Mouse (Mus musculus) kidney, postnatal 0 days (tissue): ENCODE measurements around the gene Armc5. TPM values are rescaled to one million over a fixed set of nuclear protein-coding genes. Genes with fewer than 3 reads are reported as not detected.

Experiments
- ATAC-seq: fragments of 200-750 bp; cut with Nextera tagmentation; replicated peaks from 2 replicates; pipeline ENCODE4 v1.8.0; 2017; ENCODE audit warnings: low read depth, moderate number of reproducible peaks, moderate TSS enrichment, moderate library complexity; ENCODE audit not compliant: low FRiP score
- DNase-seq: peaks from one replicate; pipeline ENCODE4 v3.0.0-alpha.2; 2016; ENCODE audit warnings: low spot score
- H3K27ac ChIP-seq: fragments of 300-500 bp; sonication (generic); 2 replicates; pipeline ENCODE4 v1.5.1; 2014; ENCODE audit warnings: mild to moderate bottlenecking
- H3K27me3 ChIP-seq: fragments of 300-500 bp; sonication (generic); 2 replicates; pipeline ENCODE4 v1.6.1; 2014; ENCODE audit warnings: low read length, mixed read lengths; ENCODE audit not compliant: insufficient read depth
- H3K36me3 ChIP-seq: fragments of 300-500 bp; sonication (generic); 2 replicates; pipeline ENCODE4 v1.6.1; 2014; ENCODE audit warnings: low read length, mixed read lengths; ENCODE audit not compliant: insufficient read depth
- H3K4me1 ChIP-seq: fragments of 300-500 bp; sonication (generic); replicated peaks from 2 replicates; pipeline ENCODE4 v1.6.1; 2014; ENCODE audit warnings: antibody characterized with exemption, low read length, mixed read lengths; ENCODE audit not compliant: insufficient read depth
- H3K4me2 ChIP-seq: fragments of 300-500 bp; sonication (generic); 2 replicates; pipeline ENCODE4 v1.6.1; 2014; ENCODE audit warnings: mild to moderate bottlenecking, low read length, moderate library complexity, mixed read lengths
- H3K4me3 ChIP-seq: fragments of 300-500 bp; sonication (generic); replicated peaks from 2 replicates; pipeline ENCODE4 v1.5.1; 2014; ENCODE audit warnings: low read depth, low read length
- H3K9ac ChIP-seq: fragments of 300-500 bp; sonication (generic); 2 replicates; pipeline ENCODE4 v1.6.1; 2014; ENCODE audit warnings: low read depth, low read length
- H3K9me3 ChIP-seq: fragments of 300-500 bp; sonication (generic); replicated peaks from 2 replicates; pipeline ENCODE4 v1.6.1; 2016; ENCODE audit warnings: low read length, inconsistent platforms, mixed read lengths
- CTCF ChIP-seq: IDR thresholded peaks from 2 replicates; pipeline ENCODE4 v1.5.1; 2016; ENCODE audit warnings: antibody characterized with exemption, low read depth, mild to moderate bottlenecking, moderate library complexity
- WGBS: fragments of 180-500 bp; shearing (Covaris S2); extraction: QIAGEN DNeasy Blood & Tissue Kit; methylation state at CpG from one replicate; pipeline ENCODE4 v1.1.7; 2014; 5-methylcytosine and 5-hydroxymethylcytosine counted together
- polyA plus RNA-seq: library from polyadenylated mRNA; unstranded; fragments of >200 nt; fragmentation: Nextera tagmentation; extraction: Ambion mirVana; gene quantifications from 2 replicates; pipeline ENCODE4 v1.2.1, GENCODE M21; 2015

Armc5 gene
- polyA plus RNA-seq, 1 experiment from 2014 or later, result 17.1 TPM

DNA sequence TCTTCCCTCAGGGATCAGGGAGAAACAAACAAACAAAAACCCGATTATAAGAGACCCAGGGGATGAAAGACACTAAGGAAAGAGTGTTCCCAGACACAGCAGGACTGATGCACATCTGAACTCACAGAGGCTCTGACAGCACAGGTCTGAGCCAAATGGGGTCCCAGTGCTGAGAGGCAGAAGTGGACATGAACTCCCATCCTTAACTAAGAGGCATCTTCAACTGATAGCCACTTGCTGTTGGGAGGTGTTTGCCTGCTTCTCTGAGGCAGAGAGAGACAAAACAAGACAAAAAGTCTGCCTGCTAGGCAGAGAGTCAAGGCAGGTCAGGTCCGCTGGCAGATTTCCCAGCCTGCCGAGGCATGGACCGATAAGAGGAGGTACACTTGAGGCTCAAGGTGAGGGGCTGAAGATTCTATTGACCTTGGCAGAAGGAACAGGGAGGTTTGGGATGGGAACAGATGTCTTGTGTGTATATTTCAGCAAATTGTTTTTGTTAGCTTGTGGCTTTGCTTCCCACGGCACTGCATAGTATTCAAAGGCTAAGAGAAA, 19.7 kb downstream of the Armc5 start:
- no peak overlapping the region for H3K4me2 ChIP-seq
- H3K4me3 ChIP-seq, result no peak overlapping the region
- TF ChIP-seq CTCF, result no peak
- ATAC-seq (no peak), DNase-seq (no peak)
- H3K9ac ChIP-seq, result no peak overlapping the region
- peaks cover 9% of the 10 kb centered on the region; the same call in 1 of the 2 replicates for H3K4me1 ChIP-seq
- 28% methylated on average over 5 of the region's 5 CpGs for WGBS
- H3K9me3 ChIP-seq, result no peaks in the 10 kb centered on the region
- no peaks in the 10 kb centered on the region for H3K27me3 ChIP-seq
- peaks cover 5% of the 10 kb centered on the region; the same call in 1 of the 2 replicates for H3K36me3 ChIP-seq
- H3K27ac ChIP-seq, result no peak overlapping the region

DNA sequence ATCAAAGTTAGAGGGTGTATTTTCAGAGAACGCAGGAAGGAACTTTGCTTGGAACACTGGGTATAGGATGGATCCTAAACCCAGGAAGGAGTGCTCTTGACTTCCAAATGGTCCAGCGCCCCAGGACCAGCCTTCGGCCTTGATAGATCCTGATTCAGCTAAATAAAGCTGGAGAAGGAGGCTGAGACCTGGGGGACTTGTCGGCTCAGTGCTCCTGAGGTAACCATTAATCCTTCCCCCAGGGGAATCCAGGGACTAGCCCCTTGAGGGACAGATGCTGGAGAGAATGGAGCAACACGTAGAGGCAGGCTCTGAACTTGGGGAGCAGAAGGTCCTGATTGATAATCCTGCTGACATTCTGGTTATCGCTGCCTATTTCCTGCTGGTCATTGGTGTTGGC, 28.3 kb downstream of the Armc5 start, which contains the start of gene Slc5a2:
Slc5a2 (plus strand) TSS at position 247 of the 400 bp plus-strand sequence.
- H3K9me3 ChIP-seq, result no peaks in the 10 kb centered on the region
- no peak within 1 kb of the TSS for H3K27ac ChIP-seq
- ATAC-seq, result no peak
- no peaks in the 10 kb centered on the region for H3K36me3 ChIP-seq
- no peak within 1 kb of the TSS for H3K4me2 ChIP-seq
- no peak within 1 kb of the TSS for H3K4me3 ChIP-seq
- no peak for TF ChIP-seq CTCF
- no peaks in the 10 kb centered on the region for H3K4me1 ChIP-seq
- no peak within 1 kb of the TSS for H3K9ac ChIP-seq
- 71% methylated on average over 6 of the region's 6 CpGs for whole genome bisulfite sequencing
- H3K27me3 ChIP-seq, result no peaks in the 10 kb centered on the region
- no peak for DNase-seq

DNA sequence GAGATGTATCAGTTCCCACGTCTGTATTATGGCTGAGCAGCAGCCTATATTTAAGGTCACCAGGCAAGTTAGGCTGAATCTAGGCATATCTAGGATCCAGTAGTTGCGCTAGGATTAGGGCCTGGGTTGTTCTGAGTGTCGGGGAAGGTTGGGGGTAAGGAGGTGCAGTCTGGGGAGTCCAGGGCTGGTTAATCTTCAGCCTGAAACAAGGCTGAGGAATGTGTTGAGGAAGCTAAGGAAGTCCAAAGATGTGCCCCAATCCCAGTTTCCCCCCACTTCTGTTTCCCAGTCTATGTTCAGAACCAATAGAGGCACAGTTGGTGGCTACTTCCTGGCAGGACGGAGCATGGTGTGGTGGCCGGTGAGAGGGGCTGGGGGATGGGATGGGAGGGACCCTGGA, 28.9 kb downstream of the Armc5 start:
- H3K4me3 ChIP-seq, result no peak overlapping the region
- ATAC-seq (no peak), DNase-seq (no peak)
- no peak overlapping the region for H3K9ac ChIP-seq
- H3K4me2 ChIP-seq, result no peak overlapping the region
- WGBS, result 78% methylated on average over 5 of the region's 5 CpGs
- no peaks in the 10 kb centered on the region for H3K4me1 ChIP-seq
- H3K27me3 ChIP-seq, result no peaks in the 10 kb centered on the region
- H3K9me3 ChIP-seq, result no peaks in the 10 kb centered on the region
- no peak overlapping the region for H3K27ac ChIP-seq
- TF ChIP-seq CTCF, result no peak
- H3K36me3 ChIP-seq, result 0 out of 2 replicates have a peak, but pooled peaks cover under 1% of the 10 kb centered on the region

DNA sequence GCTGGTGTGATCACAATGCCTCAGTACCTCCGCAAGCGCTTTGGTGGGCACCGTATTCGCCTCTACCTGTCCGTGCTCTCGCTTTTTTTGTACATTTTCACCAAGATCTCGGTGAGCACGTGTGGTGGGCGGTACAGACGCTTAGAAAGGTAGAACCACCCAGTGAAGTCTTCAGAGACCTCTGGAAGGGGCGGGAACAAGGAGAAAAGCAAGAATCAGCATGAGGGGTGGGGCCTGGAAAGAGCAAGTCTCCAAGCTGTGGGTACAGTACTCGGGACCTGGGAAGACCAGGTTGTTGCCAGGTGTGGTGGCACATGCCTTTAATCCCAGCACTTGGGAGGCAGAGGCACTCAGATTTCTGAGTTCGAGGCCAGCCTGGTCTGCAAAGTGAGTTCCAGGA, 30.2 kb downstream of the Armc5 start:
- H3K4me2 ChIP-seq, result no peak overlapping the region
- H3K9ac ChIP-seq, result no peak overlapping the region
- no peaks in the 10 kb centered on the region for H3K4me1 ChIP-seq
- no peak overlapping the region for H3K4me3 ChIP-seq
- ATAC-seq, result no peak
- WGBS, result 67% methylated on average over 13 of the region's 13 CpGs
- peaks cover 13% of the 10 kb centered on the region for H3K36me3 ChIP-seq
- no peaks in the 10 kb centered on the region for H3K27me3 ChIP-seq
- no peak for DNase-seq
- no peak overlapping the region for H3K27ac ChIP-seq
- TF ChIP-seq CTCF, result no peak
- no peaks in the 10 kb centered on the region for H3K9me3 ChIP-seq

GRCm38 (mm10) chr7:128267813-128268212, 30.7 kb downstream of the Armc5 start:
- no peaks in the 10 kb centered on the region for H3K27me3 ChIP-seq
- 39% methylated on average over 7 of the region's 7 CpGs for WGBS
- DNase-seq (no peak), ATAC-seq (no peak)
- TF ChIP-seq CTCF, result no peak
- H3K27ac ChIP-seq, result no peak overlapping the region
- H3K9me3 ChIP-seq, result no peaks in the 10 kb centered on the region
- H3K4me2 ChIP-seq, result no peak overlapping the region
- H3K9ac ChIP-seq, result no peak overlapping the region
- H3K4me1 ChIP-seq, result no peaks in the 10 kb centered on the region
- peaks cover 15% of the 10 kb centered on the region for H3K36me3 ChIP-seq
- no peak overlapping the region for H3K4me3 ChIP-seq

DNA sequence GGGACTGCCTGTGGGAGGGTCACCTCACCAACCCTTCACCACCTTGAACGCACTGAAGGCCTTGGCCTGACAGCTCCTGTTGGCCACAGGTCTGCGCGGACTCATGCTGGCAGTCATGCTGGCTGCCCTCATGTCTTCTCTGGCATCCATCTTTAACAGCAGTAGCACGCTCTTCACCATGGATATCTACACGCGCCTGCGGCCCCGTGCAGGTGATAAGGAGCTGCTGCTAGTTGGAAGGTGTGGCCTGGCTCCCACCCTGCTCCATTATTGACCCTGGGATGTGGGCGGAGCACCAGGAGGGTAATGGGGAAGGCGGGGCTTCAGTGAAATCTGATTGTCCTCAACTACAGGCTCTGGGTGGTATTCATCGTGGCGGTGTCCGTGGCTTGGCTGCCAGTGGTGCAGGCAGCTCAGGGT, 33.3 kb downstream of the Armc5 start:
- no peak overlapping the region for H3K4me2 ChIP-seq
- DNase-seq (no peak), ATAC-seq (no peak)
- no peak overlapping the region for H3K4me3 ChIP-seq
- no peak for TF ChIP-seq CTCF
- no peaks in the 10 kb centered on the region for H3K4me1 ChIP-seq
- H3K27ac ChIP-seq, result no peak overlapping the region
- H3K36me3 ChIP-seq, result peaks cover 36% of the 10 kb centered on the region
- no peaks in the 10 kb centered on the region for H3K9me3 ChIP-seq
- H3K9ac ChIP-seq, result no peak overlapping the region
- WGBS, result 54% methylated on average over 13 of the region's 13 CpGs
- H3K27me3 ChIP-seq, result no peaks in the 10 kb centered on the region

DNA sequence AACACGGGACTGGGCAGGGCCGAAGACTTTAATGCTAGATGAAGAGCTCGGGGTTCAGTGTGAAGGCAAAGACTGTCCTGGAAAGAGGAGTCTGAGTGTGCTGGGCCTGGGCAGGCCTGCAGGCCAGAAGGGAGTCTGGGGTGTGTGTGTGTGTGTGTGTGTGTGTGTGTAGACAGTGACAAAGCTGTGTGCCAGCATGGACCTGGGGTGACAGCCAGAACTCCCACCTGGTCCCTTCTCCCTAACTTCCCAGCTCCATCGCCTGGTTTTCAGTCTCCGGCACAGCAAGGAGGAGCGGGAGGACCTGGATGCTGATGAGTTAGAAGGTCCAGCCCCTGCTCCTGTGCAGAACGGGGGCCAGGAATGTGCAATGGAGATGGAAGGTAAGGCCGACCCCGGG, 34.4 kb downstream of the Armc5 start:
- no peaks in the 10 kb centered on the region for H3K4me1 ChIP-seq
- H3K27me3 ChIP-seq, result no peaks in the 10 kb centered on the region
- no peak overlapping the region for H3K4me2 ChIP-seq
- H3K27ac ChIP-seq, result no peak overlapping the region
- H3K4me3 ChIP-seq, result no peak overlapping the region
- ATAC-seq (no peak), DNase-seq (no peak)
- H3K36me3 ChIP-seq, result peaks cover 47% of the 10 kb centered on the region
- 94% methylated on average over 9 of the region's 9 CpGs for WGBS
- no peak for TF ChIP-seq CTCF
- no peak overlapping the region for H3K9ac ChIP-seq
- H3K9me3 ChIP-seq, result no peaks in the 10 kb centered on the region
